Mouse (Mus musculus) c-Kit-positive CD71-negative TER-119-negative erythroid progenitor cells, embryonic 14.5 days (primary cell): ENCODE measurements around the gene Fhit.

Experiments
- DNase-seq: peaks from one replicate; pipeline ENCODE4 v3.0.0-alpha.2; 2013; ENCODE audit warnings: low read depth

Gene Fhit

GRCm38 (mm10) chr14:10509252-10509651 is 652.6 kb downstream of the Fhit start:
- DNase-seq = no peak

GRCm38 (mm10) chr14:10507560-10507959 is 654.3 kb downstream of the Fhit start:
- no peak for DNase-seq

- no peak for DNase-seq
These were observed 676.0 kb downstream of the Fhit start for GRCm38 (mm10) chr14:10485798-10486197.

GRCm38 (mm10) chr14:10482851-10483613 is 678.8 kb downstream of the Fhit start:
- DNase-seq = no peak

GRCm38 (mm10) chr14:10481370-10481769 is 680.5 kb downstream of the Fhit start:
- no peak for DNase-seq

GRCm38 (mm10) chr14:10480681-10481080 is 681.2 kb downstream of the Fhit start:
- no peak for DNase-seq

- DNase-seq = peak; percentile 61
These were observed 708.6 kb downstream of the Fhit start for GRCm38 (mm10) chr14:10453001-10453861.

GRCm38 (mm10) chr14:10452234-10452633 is 709.6 kb downstream of the Fhit start:
- no peak for DNase-seq

- no peak for DNase-seq
These were observed 716.5 kb downstream of the Fhit start for GRCm38 (mm10) chr14:10445360-10445759.

GRCm38 (mm10) chr14:10439007-10439749 is 722.7 kb downstream of the Fhit start:
- no peak for DNase-seq

- no peak for DNase-seq
These were observed 725.6 kb downstream of the Fhit start for GRCm38 (mm10) chr14:10436193-10436592.

- no peak for DNase-seq
These were observed 729.3 kb downstream of the Fhit start for GRCm38 (mm10) chr14:10432502-10432901.

GRCm38 (mm10) chr14:10430396-10431000 is 731.3 kb downstream of the Fhit start:
- DNase-seq = peak; percentile 34

GRCm38 (mm10) chr14:10423499-10423898 is 738.3 kb downstream of the Fhit start:
- no peak for DNase-seq

- no peak for DNase-seq
These were observed 739.6 kb downstream of the Fhit start for GRCm38 (mm10) chr14:10422261-10422660.

- DNase-seq = no peak
These were observed 746.8 kb downstream of the Fhit start for GRCm38 (mm10) chr14:10415068-10415467.

- DNase-seq = no peak
These were observed 752.4 kb downstream of the Fhit start for GRCm38 (mm10) chr14:10409306-10409962.

GRCm38 (mm10) chr14:10405346-10405745 is 756.5 kb downstream of the Fhit start:
- DNase-seq = no peak

GRCm38 (mm10) chr14:10367783-10368680 is 793.8 kb downstream of the Fhit start:
- DNase-seq = peak; percentile 19

GRCm38 (mm10) chr14:10366808-10367207 is 795.0 kb downstream of the Fhit start:
- no peak for DNase-seq
